Mouse (Mus musculus): ENCODE measurements around the gene Cdk19.
"Not testable (repeated sequence)": the region's sequence is repeated elsewhere in the genome, so short reads cannot be mapped to it uniquely, and the experiment has no call there.

Cdk19 gene

GRCm38 (mm10) chr10:40526986-40527385, 187.6 kb downstream of the Cdk19 start:
- DNase-seq, result no peak

- DNase-seq, result peak; percentile 25
Observed at GRCm38 (mm10) chr10:40527573-40527972, 188.2 kb downstream of the Cdk19 start.

- no peak for DNase-seq
Observed at GRCm38 (mm10) chr10:40528668-40529067, 189.3 kb downstream of the Cdk19 start.

GRCm38 (mm10) chr10:40529617-40530016, 190.3 kb downstream of the Cdk19 start:
- DNase-seq, result peak; percentile 75

GRCm38 (mm10) chr10:40530661-40531060, 191.3 kb downstream of the Cdk19 start:
- DNase-seq, result no peak

- not testable (repeated sequence) for DNase-seq
Observed at GRCm38 (mm10) chr10:40532586-40532985, 193.2 kb downstream of the Cdk19 start.

Data from kidney, postnatal 10 days (tissue).